Mouse (Mus musculus) adipocyte (in vitro differentiated cells): ENCODE data around the gene Gm20696.

Experiments
- DNase-seq: peaks from one replicate; pipeline ENCODE4 v3.0.0-alpha.2; 2016; ENCODE audit warnings: low spot score

The Gm20696 gene

DNA sequence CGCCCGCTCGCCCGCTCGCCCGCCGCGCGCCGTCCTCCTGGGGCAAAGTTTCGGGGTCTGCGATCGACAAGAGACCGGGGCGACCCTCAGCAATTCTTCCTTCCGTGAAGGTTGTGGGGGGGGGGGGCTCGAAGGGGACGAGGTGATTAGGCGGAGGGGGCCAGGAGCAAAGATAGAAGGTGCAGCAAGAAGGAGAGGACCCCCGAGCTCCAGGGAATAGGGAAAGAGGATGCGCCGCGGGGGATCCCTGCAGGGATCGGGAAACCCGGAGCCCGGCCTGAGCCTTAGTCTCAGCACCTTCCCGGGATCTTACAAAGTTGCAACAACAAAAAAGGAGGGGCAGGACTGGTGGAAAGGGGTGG, 145.9 kb downstream of the Gm20696 start:
- DNase-seq, result no peak

DNA sequence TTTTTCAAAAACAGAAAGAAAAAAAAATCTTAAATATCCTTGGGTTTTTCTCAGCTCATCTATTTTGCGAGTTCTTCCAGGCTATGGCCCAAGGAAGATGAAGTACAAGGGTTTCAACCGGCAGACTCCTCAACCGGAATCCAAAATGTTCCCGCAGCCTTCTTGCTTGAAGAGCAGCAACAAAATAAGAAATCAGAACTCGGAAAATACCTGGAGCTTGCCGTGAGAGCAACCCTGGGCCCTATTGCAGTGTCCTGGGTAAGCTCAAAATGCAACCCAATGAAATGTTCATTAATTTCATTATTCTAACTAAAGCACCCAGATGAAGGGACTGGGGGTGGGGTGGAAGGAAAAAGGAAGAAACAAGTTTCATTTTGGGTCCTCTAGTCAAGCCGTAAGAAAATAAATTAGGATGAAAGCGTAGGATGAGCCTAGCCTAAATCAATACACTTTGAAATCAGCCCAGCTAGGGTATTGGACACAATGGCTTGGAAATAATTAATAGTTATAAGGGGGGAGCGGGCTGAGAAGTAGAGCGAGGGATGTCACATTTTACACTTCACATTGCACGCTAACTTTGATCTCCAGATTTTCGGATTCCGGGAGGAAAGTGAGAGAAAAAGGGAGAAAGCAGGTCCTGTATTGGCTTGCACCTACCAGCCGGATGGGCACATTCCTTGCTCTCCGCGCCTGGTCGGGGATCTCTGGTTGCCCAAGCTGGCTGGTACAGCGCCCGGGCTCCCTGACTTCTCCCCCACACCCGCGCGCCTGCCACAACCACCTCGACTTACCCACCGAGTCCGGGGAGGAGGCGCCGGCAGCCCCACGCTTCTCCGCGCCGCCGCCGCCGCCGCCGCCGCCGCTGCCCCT, 146.6 kb downstream of the Gm20696 start:
- peak; percentile 54 for DNase-seq

DNA sequence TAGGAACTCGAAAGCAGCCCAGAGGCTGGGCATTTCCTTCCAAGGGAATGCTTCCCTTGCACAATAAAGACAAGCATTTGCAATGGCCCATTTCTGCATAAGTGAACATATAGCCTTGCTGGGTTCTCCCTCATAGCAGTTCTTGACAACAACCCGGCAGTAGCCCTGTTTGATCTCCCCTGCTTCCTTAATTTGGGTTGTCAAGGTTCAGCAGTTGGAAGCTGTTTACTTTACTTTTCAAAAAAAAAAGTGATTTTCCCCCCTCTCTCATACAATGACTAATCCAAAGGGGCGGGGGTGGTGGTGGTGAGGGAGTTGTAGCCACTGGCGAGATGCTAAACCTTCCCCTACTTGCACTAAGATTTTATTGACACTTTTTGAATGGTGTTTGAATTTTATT, 147.5 kb downstream of the Gm20696 start:
- DNase-seq, result no peak

DNA sequence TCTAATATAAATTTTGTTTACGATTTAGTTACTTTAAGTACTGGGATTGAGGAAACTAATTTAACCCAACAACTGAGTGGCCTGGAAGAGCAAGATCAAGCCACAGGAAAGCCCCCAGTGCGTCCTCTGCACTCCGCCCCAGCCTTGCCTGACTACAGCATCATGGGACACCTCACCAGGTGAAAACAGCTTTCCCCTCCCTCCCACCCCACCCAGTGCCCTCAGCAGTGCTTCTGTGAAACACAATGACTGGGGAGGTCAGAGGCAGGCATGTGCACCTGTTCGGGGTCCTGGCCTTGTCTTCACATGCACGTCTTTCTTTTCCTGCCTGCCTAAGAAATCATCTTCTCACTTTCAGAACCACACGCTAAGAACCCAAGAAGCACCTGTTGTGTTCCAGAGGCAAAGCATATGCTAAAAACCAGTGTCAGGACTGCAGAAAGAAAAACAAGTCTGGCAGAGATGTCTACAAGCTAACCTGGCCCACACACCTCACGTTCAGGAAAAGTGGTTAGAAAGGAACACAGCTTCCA, 150.9 kb downstream of the Gm20696 start:
- no peak for DNase-seq

DNA sequence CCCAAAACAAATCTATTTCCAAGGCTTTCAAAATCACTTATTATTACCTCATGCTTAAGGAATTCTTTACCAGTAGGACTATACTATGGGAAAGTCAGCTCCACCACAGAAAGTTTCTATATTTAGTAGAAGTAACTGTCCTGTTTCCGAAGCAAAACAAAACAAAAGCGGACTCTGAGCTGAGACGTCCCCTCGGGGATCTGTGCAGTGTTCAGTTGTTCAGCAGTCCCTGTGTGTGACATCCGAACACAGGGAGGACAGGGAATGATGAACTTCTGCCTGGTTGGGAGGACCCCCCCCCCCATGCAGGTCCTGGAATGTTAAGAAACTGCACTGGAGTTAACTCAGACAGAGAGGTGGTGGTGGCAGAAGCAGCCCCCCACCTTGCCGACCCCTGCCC, 154.7 kb downstream of the Gm20696 start:
- DNase-seq, result no peak

DNA sequence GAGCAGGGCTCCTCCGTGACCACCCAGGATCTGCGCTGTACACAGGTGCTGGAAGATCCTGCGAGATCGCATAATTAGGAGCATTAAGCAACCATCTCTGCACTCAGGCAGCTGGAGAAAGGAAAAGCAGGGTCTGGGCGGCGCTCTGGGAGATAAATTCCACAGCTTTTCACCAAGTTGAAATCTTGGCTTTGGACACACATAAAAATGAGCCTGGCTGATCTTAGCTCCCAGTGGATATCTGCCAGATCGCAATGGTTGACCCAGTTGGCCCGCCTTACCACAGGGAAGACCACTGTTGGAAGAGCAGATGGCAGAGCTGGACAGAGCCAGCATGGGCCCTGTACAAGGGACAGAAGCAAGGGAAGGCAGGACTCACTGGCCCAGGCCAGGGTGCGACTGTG, 157.4 kb downstream of the Gm20696 start:
- DNase-seq, result peak; percentile 67

DNA sequence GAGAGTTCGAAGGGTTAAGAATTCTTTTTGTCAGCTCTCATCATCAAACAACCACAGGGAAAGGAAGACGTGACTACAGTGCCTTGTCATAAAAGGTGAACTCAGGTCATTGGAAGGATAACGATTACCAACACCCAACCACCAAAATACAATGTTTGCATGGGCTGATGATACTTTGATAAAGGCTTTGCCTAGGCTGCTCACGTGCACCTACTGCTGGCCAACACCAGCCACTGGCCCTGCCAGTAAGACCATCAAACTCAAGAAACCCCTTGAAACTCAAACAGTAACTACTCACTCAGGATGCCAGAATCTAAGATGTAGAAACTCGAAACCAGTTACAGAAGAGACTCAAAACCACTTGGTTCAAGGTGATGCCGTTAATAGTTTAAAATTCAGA, 159.8 kb downstream of the Gm20696 start:
- DNase-seq, result no peak

DNA sequence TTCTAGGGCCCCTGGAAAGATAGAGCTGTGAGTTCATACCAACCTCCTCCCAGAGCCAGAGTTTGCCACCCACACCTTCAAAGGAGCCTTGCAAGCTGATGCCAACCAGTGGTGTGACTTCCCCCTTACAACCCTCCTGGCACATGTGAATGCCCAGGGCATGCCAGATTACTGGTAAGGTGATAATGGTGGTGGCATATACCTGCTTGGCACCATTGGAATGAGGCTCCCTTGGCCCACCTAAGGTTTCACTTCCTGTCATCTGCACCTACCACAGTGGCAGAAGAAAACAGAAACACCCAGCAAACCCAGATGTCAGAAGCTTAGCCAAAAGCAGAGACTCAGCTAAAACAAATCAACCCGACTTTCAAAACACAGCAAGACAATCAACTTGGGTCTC, 162.9 kb downstream of the Gm20696 start:
- no peak for DNase-seq

DNA sequence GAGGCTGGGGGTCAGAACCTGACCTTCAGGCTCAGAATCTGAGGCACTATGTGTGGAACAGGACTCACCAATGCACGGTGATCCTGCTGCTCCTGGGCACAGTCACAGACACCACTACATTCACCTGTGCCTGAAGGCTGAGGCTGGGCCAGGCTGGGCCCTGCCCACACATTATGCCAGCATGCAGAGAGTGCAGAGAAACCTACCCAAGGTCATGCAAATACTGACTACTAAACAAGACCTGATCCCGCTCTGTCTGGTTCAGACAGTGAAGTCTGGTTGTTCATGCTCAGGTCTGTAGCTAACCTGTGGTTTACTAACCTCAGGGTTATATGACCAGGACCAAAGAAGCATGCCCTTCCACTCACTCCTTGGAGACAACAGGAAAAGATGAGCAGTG, 163.9 kb downstream of the Gm20696 start:
- DNase-seq, result no peak

DNA sequence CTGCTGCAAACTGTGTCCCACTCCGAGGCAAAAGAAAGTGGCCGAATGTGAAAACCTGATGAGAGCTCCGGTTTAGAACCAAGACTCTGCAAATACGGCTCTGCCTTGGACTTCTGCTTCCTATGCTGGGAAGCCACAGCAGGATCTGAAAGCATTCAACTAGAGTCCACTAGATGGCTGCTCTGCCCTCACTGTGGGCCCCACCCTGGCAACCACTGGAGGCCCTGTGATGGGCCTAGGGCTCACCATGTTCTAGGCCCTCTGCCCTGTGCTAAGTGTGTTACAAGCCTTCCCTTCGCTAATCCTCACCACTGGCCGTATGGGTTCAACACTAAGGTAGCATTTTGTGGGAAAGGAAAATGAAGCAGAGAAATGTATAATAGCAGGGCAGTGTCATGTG, 164.3 kb downstream of the Gm20696 start:
- DNase-seq, result peak; percentile 25

DNA sequence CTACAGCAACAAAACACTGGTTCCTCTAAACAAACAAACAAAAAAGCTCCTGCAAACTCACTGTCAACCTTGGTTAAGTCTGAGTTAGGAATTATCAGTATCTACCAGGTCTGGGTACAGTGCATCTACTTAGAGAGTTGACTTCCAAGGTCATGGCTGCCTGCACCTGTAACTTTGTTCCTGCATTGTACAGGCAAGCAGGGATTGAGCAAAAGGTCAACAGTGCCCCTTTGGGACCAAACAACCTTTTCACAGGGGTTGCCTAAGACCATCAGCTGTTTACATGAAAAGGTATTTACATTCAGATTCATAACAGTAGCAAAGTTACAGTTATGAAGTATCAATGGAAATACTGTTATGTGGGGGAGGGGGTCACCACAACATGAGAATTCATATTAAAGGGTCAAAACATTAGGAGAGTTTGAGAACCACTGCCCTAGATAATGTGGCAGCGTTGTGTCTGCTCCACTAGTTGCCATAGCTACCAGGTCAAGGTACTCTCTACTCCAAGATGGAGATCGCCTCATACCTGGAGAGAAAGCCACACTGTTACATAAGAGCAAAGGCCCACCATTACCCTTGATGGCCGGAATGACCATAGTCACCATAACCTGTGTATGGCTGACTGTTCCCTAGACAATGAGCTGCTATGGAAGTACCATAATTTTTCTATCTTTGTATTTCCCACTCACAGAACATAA, 165.9 kb downstream of the Gm20696 start:
- no peak for DNase-seq

DNA sequence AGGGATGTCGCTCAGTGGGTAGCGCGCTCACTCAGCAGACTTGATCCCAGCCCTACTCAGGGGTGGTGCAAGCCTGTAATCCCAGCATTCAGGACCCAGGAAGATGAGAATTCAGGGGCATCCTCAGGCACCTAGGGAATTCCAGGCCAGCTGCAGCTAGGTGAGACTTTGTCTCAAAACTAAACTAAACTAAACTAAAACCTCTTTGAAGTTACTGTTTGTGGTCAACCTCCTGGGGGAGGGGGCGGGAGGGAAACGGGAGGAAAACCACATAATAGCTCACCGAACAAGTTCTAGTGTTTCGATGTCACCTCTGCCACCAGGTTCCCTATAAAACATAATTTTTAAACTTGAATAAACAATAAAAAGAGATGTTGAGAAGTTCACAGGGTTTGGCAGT, 168.5 kb downstream of the Gm20696 start:
- no peak for DNase-seq

DNA sequence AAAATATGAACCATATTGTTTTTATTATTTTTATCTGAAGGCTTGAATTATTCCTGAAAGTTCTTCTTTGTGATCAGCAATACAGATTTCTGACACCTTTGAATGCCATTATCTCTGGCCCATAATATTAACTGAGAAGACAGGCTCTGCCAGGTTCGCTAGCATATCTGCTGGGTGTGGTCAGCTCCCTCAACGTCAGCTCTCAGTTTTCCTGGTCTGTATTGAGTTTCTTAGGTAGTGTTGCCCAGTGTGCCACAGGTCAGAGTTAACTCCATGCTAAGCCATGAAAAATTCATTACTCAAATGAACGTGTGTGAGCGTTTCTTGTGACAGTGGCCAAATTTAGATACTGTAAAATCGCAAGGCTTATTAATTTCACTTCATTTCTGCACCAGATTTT, 170.5 kb downstream of the Gm20696 start:
- DNase-seq, result peak; percentile 50

DNA sequence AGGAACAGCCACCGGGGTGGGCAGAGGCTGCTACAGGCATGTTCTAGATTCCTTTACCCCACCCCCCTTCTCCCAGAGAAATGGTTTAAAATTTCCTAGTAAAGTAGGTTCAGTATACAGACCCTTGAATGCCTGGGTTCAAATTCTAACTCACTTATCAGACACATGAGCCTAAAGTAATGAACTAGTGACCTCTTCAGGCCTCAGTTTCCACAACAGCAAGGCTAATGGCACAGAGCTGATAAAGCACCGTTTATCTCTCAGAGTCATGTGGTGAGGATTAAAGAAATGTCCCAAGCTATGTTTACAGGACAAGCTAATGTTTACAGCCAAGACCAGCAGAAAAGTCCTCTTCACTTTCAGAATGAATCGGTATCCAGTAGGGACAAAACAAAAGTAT, 173.7 kb downstream of the Gm20696 start:
- DNase-seq, result peak; percentile 32

DNA sequence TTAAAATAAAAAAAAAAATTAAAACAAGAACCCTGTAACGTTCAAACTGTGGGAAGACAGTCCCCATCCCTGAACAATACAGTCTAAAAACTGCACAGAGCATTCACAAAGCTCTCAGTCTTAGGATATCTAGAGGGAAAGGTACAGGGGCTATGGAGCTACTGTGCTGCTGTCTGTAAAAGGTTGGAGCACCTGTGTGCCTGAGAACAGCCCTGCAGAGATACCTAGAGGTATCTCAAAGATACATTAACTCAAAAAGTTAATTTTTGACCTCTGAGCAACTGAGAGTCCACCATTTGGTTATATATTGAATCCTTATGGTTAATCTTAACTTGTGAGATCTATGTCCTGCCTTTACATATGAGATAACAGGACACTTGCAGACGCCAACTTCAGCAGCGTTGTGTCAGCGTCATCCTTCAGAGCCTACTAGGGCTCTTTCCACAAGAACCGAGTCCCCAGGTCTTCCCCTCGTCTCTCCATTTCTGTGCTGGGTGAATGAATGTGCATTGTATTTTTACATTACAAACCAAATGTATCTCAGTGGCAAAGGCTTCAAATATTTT, 174.5 kb downstream of the Gm20696 start:
- DNase-seq, result no peak

DNA sequence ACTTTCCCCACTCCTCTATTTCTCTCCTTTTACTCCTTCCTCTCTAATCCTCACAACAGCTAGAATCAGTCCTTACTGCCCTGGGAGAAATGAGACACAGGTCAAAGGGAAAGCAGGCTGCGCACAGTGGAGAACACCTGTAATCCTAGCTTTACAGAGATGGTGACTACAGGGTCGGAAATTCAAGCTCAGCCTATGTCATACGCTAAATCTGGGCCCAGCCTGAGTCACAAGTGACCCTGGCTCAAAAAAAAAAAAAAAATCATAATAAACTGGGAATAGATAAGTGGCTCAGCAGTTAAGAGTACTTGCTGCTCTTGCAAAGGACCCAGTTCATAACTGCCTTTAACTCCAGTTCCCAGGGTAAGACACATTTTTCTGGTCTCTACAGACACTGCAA, 175.5 kb downstream of the Gm20696 start:
- DNase-seq, result no peak

DNA sequence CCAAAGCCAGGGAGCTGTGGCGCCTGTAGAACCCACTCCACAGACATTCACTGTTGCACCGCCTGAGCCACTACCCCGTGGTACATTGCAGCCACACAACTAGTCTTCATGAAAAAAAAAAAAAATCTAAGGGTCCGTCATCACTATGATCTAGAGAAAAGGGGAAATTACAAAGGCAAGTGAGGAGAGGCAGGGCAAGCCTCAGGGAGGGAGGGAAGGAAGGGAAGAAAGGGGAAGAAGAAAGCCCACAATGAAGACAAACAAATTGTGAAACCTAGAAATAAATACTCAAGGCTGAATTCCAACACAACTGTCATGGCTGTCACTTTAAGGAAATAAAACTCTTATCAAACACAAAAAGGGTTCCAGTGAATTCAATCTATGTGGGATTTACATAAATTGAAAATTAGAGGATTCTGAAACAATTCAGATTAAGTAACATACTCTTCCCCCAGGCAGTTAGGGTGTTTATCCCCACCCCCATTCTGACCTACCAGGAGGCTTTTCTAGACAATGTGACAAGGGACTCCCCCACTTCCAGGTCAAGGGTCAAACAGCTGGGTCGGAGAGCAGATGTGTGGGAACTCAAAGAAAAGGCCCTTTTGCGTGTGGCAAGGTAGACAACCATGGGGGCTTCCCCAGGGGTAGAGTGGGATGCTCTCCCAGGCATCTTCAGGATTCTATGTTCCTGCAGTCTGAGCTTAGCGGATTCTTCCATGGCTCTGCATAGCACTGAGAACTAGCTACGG, 176.5 kb downstream of the Gm20696 start:
- DNase-seq, result no peak

DNA sequence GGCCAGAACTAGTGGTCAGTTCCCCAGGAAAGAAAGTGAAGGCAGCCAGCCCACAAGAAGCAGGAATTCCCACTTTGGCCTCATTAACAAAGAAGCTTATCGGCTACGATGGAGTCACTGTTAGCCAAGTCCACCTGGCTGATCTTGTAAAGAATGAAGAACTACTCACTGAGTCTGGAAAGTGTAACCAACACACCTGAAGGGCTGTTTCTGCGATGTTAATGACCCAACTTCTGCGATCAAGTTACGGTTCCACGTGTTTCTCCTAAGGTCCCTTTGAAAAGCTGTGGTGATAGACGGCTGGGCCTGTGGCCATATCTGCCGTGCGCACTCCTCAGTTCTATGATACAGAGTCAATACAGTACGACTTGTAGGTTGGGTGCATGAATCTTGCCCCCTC, 177.2 kb downstream of the Gm20696 start:
- no peak for DNase-seq

DNA sequence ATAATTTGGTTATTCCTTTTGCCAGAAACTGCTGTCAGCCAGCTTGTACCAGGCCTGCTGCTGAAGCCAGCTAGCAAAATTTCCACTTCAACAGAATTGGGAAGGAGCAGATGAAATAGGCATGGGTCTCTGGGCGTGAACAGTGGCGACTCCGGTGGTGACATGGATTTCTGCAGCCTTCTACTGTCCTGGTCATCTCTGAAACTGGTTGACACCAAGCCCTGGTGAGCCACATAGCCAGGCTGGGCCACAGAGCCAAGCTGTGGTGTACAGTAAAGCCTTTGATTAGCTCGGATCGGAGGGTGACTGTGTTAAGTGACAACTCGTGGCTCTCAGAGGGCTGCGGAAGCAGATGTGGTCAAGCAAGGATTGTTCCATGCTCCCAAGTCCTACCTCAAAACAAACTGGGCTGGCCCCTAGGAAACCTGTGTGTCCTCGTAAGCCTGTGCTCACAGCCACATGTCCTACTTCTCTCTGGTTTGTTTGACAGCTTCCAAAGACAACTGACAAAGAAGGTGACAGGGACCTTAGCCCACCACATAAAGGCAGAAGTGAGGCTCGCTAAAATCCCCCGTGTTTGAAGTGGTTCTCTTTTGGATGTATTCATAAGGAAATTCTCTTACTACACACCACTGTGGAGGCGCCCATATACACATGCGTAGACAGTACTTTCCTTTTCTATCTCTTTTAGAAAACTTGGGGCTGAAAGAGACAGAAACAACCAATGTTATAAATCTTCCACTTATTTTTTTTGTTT, 180.5 kb downstream of the Gm20696 start:
- DNase-seq, result peak; percentile 81

DNA sequence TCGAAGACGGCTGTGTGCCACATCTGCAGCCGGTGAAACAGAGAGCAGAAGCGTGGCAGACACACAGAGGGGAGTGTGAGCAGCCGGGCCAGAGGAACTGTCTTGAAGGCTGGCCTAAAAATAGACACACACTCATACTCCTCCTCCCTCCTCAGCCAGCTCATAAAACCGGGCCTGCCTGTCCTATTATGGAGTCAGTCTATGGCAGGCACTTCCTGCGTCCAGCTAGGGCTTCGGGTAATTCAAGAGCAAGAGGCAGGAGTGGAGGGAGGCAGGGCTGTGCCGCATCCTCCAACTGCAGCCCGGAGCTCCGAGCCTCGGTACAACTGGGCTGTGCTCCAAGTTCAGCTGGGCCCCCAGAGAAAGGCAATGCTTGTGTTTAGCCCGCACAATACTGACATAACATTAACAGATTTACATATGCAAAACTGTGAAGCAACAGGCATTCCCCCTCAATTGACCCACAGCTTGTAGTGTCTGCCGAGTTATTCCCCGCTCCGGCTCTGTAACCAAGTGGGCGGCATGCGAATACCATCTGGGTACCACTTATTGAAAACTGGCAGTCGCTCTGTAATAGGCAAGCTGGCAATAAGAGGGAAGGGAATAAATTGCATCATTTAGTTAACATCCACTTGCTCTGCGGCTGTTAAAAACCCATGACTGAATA, 181.2 kb downstream of the Gm20696 start:
- DNase-seq, result peak; percentile 84

DNA sequence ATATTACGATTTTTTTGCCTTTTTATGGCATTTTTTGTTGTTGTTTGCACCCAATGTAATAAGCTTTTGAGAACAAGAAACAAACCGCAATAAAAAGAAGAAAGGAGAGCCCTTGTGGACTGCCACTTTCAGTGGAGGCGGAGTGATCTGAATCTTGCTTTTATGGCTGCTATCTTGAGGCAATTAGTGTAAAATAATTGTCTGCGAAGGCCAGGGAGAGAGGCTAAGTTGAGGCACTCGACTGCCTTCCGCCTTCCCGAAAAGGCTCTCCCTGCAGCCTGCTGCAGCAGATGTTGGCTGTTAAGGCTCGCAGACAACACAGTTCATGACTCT, 181.7 kb downstream of the Gm20696 start:
- no peak for DNase-seq
